Mouse (Mus musculus): ENCODE results near the gene Wasf3.

The Wasf3 gene

DNA sequence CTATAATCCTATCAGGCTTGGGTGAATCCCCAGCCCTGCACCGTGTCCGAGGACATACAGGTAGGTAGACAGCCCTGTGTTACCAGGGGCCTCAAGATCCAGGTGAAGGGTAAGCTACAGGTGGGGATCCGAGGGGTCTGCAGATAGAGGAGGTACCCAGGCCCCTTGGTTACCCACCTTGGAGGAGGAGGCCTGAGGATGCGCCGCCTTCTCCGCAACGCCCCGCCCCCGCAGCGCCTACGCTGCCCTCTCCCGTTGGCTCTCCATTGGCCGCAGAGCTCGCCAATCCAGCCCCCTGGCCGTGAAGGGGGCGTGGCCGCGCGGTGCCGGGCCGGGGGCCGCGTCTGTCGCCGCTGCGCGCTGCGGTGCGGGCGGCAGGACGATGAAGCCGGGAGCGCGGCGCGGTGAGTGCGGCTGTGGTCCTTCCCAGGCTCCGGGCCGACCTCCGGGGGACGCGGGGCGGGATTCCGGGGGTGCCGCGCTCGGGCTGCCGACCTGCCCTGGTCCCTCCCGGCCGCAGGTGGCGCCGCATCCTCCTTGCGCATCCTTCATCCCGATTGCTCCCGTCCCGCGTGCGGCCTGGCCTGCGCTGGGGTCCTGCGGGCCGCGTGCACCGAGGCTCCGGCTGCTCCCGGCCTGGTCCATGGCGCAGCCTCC is at the start of gene Wasf3:
TSS of gene Wasf3 (plus strand) at position 51 of the 657 bp plus-strand sequence.
- CTCF ChIA-PET: no interaction called here

DNA sequence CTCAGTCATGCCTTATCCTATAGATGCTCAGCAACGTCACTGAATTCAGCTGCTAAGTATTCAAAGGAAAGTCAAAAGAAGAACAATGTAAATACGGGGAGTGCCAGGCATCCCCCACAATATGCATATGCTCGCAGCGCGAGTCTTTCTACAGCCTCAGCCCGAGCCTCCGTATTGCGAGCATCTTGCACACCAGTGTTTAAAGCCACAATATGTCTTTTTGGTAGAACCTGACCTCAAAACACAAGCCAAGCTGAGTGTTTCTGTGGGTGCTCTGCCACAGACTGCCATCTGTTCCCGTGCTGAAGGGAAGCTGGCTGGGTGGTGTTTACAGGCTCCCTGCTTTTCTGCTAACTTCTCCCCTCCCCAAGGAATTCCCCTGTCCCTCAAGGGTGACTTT is 46.7 kb upstream of the Wasf3 start:
- CTCF ChIA-PET: no interaction called here

DNA sequence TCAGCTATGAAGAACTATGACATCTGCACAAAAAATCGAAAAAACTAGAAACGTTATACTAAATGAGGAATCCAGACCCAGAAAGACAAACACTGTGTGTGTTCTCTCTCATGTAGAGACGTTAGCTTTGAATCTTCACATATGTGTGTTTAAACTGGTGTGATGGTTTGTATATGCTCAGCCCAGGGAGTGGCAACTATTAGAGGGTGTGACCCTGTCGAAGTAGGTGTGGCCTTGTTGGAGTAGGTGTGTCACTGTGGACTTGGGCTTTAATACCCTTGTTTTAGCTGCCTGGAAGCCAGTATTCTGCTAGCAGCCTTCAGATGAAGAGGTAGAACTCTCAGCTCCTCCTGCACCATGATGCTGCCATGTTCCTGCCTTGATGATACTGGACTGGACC is 44.7 kb upstream of the Wasf3 start:
- CTCF ChIA-PET: no interaction called here

- CTCF ChIA-PET: no interaction called here
Measured at GRCm38 (mm10) chr5:146344911-146345686, 39.7 kb upstream of the Wasf3 start.

GRCm38 (mm10) chr5:146347081-146347480 is 37.7 kb upstream of the Wasf3 start:
- CTCF ChIA-PET: no interaction called here

DNA sequence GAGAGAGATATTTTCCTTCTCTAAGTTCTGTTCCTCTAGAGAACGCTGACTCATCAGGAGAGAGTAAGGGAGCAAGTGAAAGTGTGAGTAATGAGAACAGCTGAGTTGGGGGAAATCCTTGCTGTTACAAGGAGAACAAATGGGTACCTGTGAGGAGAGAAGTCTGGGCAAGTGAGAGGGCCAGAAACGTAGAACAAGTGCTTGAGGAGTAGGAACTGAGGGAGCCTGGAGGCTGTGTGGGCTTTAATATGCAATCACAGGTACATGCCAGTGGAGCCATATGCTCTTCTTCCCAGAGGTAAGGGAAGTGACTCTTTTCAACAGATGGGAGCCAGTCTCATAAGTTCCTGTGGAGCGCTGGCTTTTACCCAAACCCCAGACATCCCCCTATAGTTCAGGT is 35.6 kb upstream of the Wasf3 start:
- CTCF ChIA-PET: no interaction called here

DNA sequence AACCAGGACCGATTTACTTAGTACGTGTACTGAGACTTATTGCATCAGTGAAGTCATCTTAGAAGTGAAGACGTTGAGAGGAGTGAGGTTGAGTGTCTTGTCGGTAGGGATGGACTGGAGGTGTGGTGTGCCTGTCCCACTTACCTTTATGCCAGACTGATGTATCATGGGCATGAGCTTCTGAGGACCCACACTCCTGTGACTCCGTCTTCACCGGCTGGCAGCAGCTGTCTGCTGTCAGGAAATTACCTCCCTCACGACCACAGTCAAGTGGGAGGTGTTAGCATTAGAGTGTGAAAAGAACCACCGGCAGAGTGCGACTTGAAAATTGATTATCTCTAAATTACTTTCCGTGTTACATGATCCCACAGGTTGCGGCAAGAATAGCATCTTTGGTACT is 34.0 kb upstream of the Wasf3 start:
- CTCF ChIA-PET: no interaction called here

DNA sequence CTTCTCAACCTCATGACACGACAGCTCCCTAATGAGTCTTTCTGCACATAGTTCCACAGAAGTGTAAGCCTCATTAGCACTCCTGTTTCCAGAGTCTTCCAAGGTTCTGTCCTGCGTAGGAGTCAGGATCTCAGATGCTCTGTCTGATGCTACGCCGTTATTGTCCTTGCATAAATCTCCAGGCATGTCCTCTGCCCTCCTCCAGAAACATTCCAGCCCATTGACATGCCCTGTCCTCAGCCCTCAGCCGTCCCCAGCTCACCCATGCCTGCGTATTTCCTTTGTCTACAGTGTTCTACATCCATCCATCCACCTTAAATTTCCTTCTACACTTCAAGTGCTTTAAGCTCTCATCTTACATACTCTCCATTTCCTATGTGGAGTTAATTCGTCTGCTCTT is 32.8 kb upstream of the Wasf3 start:
- CTCF ChIA-PET: no interaction called here

GRCm38 (mm10) chr5:146360386-146360785 is 24.4 kb upstream of the Wasf3 start:
- CTCF ChIA-PET: no interaction called here

DNA sequence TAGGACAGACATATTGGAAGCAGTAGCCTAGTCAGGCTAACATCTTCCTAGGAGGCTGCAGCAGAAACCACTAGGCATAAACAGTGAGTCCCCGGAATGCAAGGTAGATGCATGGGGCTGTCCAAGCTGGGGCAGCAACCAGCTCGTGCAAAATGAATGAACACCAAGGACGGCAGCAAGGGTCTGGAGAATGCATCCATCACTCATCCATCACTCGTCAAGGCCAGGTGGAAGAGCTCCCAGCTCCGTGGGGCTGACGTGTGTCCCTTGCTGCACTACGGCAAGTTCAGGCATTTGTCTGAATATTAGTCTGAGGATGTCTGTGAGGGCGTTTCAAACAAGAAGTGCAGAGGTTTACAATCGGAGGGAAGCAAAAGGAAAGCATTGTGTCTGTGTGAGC is 22.1 kb upstream of the Wasf3 start:
- CTCF ChIA-PET: no interaction called here

DNA sequence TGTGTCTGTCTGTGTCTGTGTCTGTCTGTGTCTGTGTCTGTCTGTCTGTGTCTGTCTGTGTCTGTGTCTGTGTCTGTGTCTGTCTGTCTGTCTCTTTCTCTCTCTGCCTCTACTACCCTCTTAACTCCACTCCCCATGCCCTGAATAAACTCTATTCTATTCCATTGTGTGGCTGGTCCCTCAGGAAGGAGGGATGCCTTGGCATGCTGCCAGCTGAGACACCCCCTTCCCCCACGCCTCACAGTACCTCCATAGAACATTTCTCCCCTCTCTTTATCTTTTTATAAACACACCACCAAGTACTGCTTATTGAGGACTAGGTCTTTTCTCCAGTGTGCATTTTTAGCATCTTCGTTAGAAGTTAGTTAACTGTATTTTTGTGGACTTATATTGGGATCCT is 16.4 kb upstream of the Wasf3 start:
- CTCF ChIA-PET: no interaction called here

DNA sequence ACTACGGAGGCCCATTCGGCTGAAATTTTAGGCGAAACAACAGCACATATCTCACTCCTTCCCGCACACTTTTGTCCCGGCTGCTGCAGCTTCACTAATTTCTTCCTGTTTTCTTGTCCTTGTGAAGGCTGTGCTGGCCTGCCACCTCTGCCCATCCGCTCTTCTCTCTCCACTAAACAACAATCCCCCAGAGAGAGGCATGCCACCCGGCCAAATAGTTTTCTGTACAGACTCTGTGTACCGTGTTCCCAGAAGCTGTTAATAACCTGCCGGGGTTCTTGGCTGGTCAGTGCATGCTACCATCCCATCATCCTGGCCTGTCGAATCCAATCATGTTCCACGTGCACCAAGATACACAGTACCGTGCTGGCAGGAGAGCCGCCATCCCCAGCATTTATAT is 15.8 kb upstream of the Wasf3 start:
- CTCF ChIA-PET: no interaction called here

DNA sequence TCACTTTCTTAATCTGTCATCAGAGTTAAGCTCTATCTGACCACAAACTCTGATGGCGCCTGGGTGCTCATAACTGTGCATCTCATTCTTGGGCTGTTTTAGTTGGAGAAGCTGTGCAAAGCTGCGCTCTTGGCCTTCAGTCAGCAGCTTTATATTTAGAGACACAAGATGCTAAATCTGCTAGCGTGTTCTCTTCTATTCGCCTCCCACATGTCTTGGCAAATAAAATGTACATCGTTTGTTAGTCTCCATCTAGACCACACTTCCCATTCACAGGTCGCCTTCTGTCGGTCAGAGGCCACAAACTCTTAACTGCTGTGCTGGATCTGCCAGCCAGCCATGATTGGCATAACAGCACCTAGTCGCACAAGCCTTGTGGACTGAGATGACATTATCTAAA is 14.0 kb upstream of the Wasf3 start:
- CTCF ChIA-PET: no interaction called here

- CTCF ChIA-PET: no interaction called here
Measured at GRCm38 (mm10) chr5:146373238-146373637, 11.5 kb upstream of the Wasf3 start.

- CTCF ChIA-PET: no interaction called here
Measured at GRCm38 (mm10) chr5:146376601-146377000, 8.2 kb upstream of the Wasf3 start.

DNA sequence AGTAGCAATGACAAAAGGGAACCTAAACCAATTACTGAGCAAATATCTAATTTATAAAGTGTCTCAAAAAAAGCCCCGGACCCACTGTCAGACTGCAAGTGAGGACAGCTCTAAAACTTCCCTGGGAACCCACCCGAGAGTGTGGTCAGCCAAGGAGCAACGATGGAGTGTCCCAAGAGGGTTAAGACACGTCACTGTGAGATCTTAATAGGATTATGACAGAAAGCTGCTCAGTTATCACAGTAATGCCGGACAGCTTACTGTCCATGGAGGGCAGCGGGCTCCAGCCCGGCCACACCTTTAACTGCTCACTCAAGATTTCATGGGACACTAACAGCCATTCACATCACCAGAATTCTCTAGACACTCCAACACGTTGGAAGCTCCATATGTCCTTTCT is 4.7 kb upstream of the Wasf3 start:
- CTCF ChIA-PET: no interaction called here

DNA sequence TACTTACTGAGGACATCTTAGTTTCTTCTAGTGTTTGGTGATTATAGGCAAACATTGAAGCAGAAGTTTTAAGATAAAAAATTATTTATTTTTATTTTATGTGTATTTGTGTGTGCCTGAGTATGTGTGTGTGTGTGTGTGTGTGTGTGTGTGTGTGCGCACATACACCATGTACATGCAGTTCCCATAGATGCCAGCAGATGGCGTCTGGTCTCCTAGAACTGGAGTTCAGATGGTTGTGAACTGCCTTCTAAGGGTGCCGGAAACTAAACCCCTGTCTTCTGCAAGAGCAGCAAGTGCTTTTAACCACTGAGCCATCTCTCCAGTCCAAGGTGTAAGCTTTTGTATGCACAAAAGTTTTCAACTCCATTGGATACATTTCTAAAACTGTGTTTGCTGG is 2.5 kb upstream of the Wasf3 start:
- CTCF ChIA-PET: no interaction called here

- CTCF ChIA-PET: no interaction called here
Measured at GRCm38 (mm10) chr5:146383401-146383800, 1.4 kb upstream of the Wasf3 start.

GRCm38 (mm10) chr5:146385989-146386388 is 1.2 kb downstream of the Wasf3 start:
- CTCF ChIA-PET: no interaction called here

DNA sequence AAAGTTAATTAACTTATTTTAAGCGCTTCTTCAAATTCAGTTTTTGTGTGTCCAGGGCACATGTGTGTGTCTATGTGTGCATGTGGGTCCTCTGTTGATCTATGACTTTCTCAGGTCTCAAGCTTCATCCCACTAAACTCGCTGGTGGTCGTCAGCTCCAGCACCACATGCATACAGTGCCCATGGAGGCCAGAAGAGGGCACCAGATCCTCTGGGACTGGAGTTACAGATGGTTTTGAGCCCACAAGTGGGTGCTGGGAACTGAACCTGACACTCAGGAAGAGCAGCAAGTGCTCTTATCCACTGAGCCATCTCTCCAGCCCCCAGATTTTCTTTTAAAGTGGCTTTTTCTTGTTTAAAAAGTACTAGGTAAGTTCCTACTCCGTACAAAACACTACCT is 2.1 kb downstream of the Wasf3 start:
- CTCF ChIA-PET: no interaction called here

- CTCF ChIA-PET: no interaction called here
Measured at GRCm38 (mm10) chr5:146394563-146394962, 9.8 kb downstream of the Wasf3 start.

- CTCF ChIA-PET: no interaction called here
Measured at GRCm38 (mm10) chr5:146397253-146397652, 12.5 kb downstream of the Wasf3 start.

DNA sequence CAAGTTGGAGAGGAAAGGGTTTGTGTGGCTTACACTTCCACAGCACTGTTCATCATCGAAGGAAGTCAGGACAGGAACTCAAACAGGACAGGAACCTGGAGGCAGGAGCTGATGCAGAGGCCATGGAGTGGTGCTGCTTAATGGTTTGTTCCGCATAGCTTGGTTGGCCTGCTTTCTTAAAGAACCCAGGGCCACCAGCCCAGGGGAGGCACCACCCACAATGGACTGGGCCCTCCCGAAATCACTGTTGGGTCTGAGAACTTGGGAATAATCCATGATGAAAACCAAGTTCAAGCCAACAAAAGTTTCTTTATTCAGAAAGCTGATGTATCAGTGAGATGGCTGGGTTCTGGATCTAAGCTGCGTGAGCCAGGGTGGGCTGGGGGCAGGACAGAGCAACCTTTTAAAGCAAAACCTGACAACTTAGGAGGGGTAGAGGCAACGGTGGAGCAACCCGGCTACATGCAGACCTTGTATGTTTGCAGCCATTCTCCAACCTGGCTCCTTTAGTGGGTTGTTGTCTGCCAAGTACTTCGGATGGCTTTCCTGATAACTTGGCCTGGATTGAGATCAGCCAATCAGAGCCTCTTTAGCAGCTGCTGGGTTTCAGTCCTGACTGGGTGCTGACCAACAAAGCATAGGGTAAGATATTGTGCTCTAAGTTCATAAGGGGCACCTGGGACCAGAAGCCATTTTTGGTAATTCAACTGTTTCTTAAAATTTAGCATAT is 13.8 kb downstream of the Wasf3 start:
- CTCF ChIA-PET: no interaction called here

Measured in spleen, embryonic (tissue).